Mouse (Mus musculus): ENCODE data around the gene Zbed4. TPM values are rescaled to one million over a fixed set of nuclear protein-coding genes. Genes with fewer than 3 reads are reported as not detected.

The Zbed4 gene
- polyA plus RNA-seq, 1 experiment from 2014 or later, result 16.1 TPM

GRCm38 (mm10) chr15:88819906-88820303 lies 68.4 kb downstream of the Zbed4 start:
- Histone ChIP-seq H3K27me3 (ENCODE audit: control insufficient read depth, insufficient read depth, low read length) (no peaks in the 10 kb centered on the region), H3K36me3 (ENCODE audit: control insufficient read depth, insufficient read depth, low read length) (peaks cover 14% of the 10 kb centered on the region), H3K4me2 (peak overlapping the region; percentile 95), H3K4me1 (ENCODE audit: control insufficient read depth, insufficient read depth, low read length) (peaks cover 10% of the 10 kb centered on the region), H3K4me3 (ENCODE audit: low read depth, low read length) (peak overlapping the region; percentile 84), H3K9ac (ENCODE audit: low read depth, low read length) (peak overlapping the region; percentile 85), H3K27ac (ENCODE audit: low read depth, low read length) (peak overlapping the region; percentile 10; the same call in 1 of the 2 replicates), H3K9me3 (replicated peaks; ENCODE audit: control insufficient read depth, low read length) (no peaks in the 10 kb centered on the region)
- ATAC-seq (replicated peaks; ENCODE audit: insufficient number of reproducible peaks, low FRiP score, low TSS enrichment), result no peak
- WGBS (ENCODE audit: insufficient replicate concordance), result 1% methylated on average over 23 of the region's 23 CpGs

- H3K4me2 ChIP-seq, result no peak overlapping the region
- ATAC-seq (replicated peaks; ENCODE audit: insufficient number of reproducible peaks, low FRiP score, low TSS enrichment), result no peak
- no peak overlapping the region for H3K9ac ChIP-seq (ENCODE audit: low read depth, low read length)
- no peak overlapping the region for H3K27ac ChIP-seq (ENCODE audit: low read depth, low read length)
- H3K4me3 ChIP-seq (ENCODE audit: low read depth, low read length), result peak overlapping the region; percentile 0; the same call in 1 of the 2 replicates
- no peaks in the 10 kb centered on the region for H3K9me3 ChIP-seq (replicated peaks; ENCODE audit: control insufficient read depth, low read length)
- peaks cover 10% of the 10 kb centered on the region for H3K36me3 ChIP-seq (ENCODE audit: control insufficient read depth, insufficient read depth, low read length)
- peaks cover 10% of the 10 kb centered on the region for H3K4me1 ChIP-seq (ENCODE audit: control insufficient read depth, insufficient read depth, low read length)
- WGBS (ENCODE audit: insufficient replicate concordance), result 83% methylated on average over 7 of the region's 7 CpGs
- H3K27me3 ChIP-seq (ENCODE audit: control insufficient read depth, insufficient read depth, low read length), result no peaks in the 10 kb centered on the region
Observed at GRCm38 (mm10) chr15:88821403-88821802, 69.9 kb downstream of the Zbed4 start.

GRCm38 (mm10) chr15:88822513-88822912 lies 71.1 kb downstream of the Zbed4 start:
- no peak for ATAC-seq (replicated peaks; ENCODE audit: insufficient number of reproducible peaks, low FRiP score, low TSS enrichment)
- Histone ChIP-seq H3K4me3 (ENCODE audit: low read depth, low read length) (no peak overlapping the region), H3K9ac (ENCODE audit: low read depth, low read length) (no peak overlapping the region), H3K4me1 (ENCODE audit: control insufficient read depth, insufficient read depth, low read length) (peaks cover 10% of the 10 kb centered on the region), H3K36me3 (ENCODE audit: control insufficient read depth, insufficient read depth, low read length) (peaks cover 10% of the 10 kb centered on the region), H3K4me2 (no peak overlapping the region), H3K9me3 (replicated peaks; ENCODE audit: control insufficient read depth, low read length) (no peaks in the 10 kb centered on the region), H3K27me3 (ENCODE audit: control insufficient read depth, insufficient read depth, low read length) (no peaks in the 10 kb centered on the region), H3K27ac (ENCODE audit: low read depth, low read length) (no peak overlapping the region)
- 86% methylated on average over 7 of the region's 7 CpGs for WGBS (ENCODE audit: insufficient replicate concordance)

- H3K4me2 ChIP-seq, result no peak overlapping the region
- 83% methylated on average over 5 of the region's 5 CpGs for WGBS (ENCODE audit: insufficient replicate concordance)
- no peaks in the 10 kb centered on the region for H3K27me3 ChIP-seq (ENCODE audit: control insufficient read depth, insufficient read depth, low read length)
- no peak overlapping the region for H3K27ac ChIP-seq (ENCODE audit: low read depth, low read length)
- ATAC-seq (replicated peaks; ENCODE audit: insufficient number of reproducible peaks, low FRiP score, low TSS enrichment), result no peak
- H3K9me3 ChIP-seq (replicated peaks; ENCODE audit: control insufficient read depth, low read length), result no peaks in the 10 kb centered on the region
- peaks cover 10% of the 10 kb centered on the region for H3K4me1 ChIP-seq (ENCODE audit: control insufficient read depth, insufficient read depth, low read length)
- no peak overlapping the region for H3K9ac ChIP-seq (ENCODE audit: low read depth, low read length)
- H3K4me3 ChIP-seq (ENCODE audit: low read depth, low read length), result no peak overlapping the region
- H3K36me3 ChIP-seq (ENCODE audit: control insufficient read depth, insufficient read depth, low read length), result peaks cover 10% of the 10 kb centered on the region
Observed at GRCm38 (mm10) chr15:88823376-88823775, 71.9 kb downstream of the Zbed4 start.

- Histone ChIP-seq H3K9me3 (replicated peaks; ENCODE audit: control insufficient read depth, low read length) (no peaks in the 10 kb centered on the region), H3K4me3 (ENCODE audit: low read depth, low read length) (no peak overlapping the region), H3K4me1 (ENCODE audit: control insufficient read depth, insufficient read depth, low read length) (peaks cover 26% of the 10 kb centered on the region), H3K27ac (ENCODE audit: low read depth, low read length) (no peak overlapping the region), H3K4me2 (no peak overlapping the region), H3K27me3 (ENCODE audit: control insufficient read depth, insufficient read depth, low read length) (no peaks in the 10 kb centered on the region), H3K36me3 (ENCODE audit: control insufficient read depth, insufficient read depth, low read length) (peaks cover 8% of the 10 kb centered on the region), H3K9ac (ENCODE audit: low read depth, low read length) (no peak overlapping the region)
- 80% methylated on average over 6 of the region's 6 CpGs for WGBS (ENCODE audit: insufficient replicate concordance)
- no peak for ATAC-seq (replicated peaks; ENCODE audit: insufficient number of reproducible peaks, low FRiP score, low TSS enrichment)
Observed at GRCm38 (mm10) chr15:88827466-88827865, 76.0 kb downstream of the Zbed4 start.

- H3K27me3 ChIP-seq (ENCODE audit: control insufficient read depth, insufficient read depth, low read length), result no peaks in the 10 kb centered on the region
- H3K9ac ChIP-seq (ENCODE audit: low read depth, low read length), result no peak overlapping the region
- H3K4me2 ChIP-seq, result no peak overlapping the region
- peak; percentile 5; the same call in 1 of the 2 replicates for ATAC-seq (replicated peaks; ENCODE audit: insufficient number of reproducible peaks, low FRiP score, low TSS enrichment)
- peaks cover 28% of the 10 kb centered on the region for H3K4me1 ChIP-seq (ENCODE audit: control insufficient read depth, insufficient read depth, low read length)
- 21% methylated on average over 9 of the region's 9 CpGs for WGBS (ENCODE audit: insufficient replicate concordance)
- H3K36me3 ChIP-seq (ENCODE audit: control insufficient read depth, insufficient read depth, low read length), result peaks cover 8% of the 10 kb centered on the region
- no peak overlapping the region for H3K27ac ChIP-seq (ENCODE audit: low read depth, low read length)
- no peaks in the 10 kb centered on the region for H3K9me3 ChIP-seq (replicated peaks; ENCODE audit: control insufficient read depth, low read length)
- no peak overlapping the region for H3K4me3 ChIP-seq (ENCODE audit: low read depth, low read length)
Observed at GRCm38 (mm10) chr15:88827991-88828799, 76.7 kb downstream of the Zbed4 start.

GRCm38 (mm10) chr15:88828800-88829705 lies 77.6 kb downstream of the Zbed4 start:
- ATAC-seq (replicated peaks; ENCODE audit: insufficient number of reproducible peaks, low FRiP score, low TSS enrichment), result peak; percentile 73
- Histone ChIP-seq H3K4me3 (ENCODE audit: low read depth, low read length) (no peak overlapping the region), H3K9me3 (replicated peaks; ENCODE audit: control insufficient read depth, low read length) (no peaks in the 10 kb centered on the region), H3K36me3 (ENCODE audit: control insufficient read depth, insufficient read depth, low read length) (peaks cover 4% of the 10 kb centered on the region; the same call in 1 of the 2 replicates), H3K4me2 (no peak overlapping the region), H3K4me1 (ENCODE audit: control insufficient read depth, insufficient read depth, low read length) (peaks cover 28% of the 10 kb centered on the region), H3K9ac (ENCODE audit: low read depth, low read length) (no peak overlapping the region), H3K27me3 (ENCODE audit: control insufficient read depth, insufficient read depth, low read length) (no peaks in the 10 kb centered on the region), H3K27ac (ENCODE audit: low read depth, low read length) (no peak overlapping the region)
- WGBS (ENCODE audit: insufficient replicate concordance), result 51% methylated on average over 17 of the region's 17 CpGs

- no peak overlapping the region for H3K9ac ChIP-seq (ENCODE audit: low read depth, low read length)
- no peak for ATAC-seq (replicated peaks; ENCODE audit: insufficient number of reproducible peaks, low FRiP score, low TSS enrichment)
- H3K27me3 ChIP-seq (ENCODE audit: control insufficient read depth, insufficient read depth, low read length), result no peaks in the 10 kb centered on the region
- 68% methylated on average over 6 of the region's 6 CpGs for WGBS (ENCODE audit: insufficient replicate concordance)
- peaks cover 2% of the 10 kb centered on the region; the same call in 1 of the 2 replicates for H3K36me3 ChIP-seq (ENCODE audit: control insufficient read depth, insufficient read depth, low read length)
- H3K4me2 ChIP-seq, result no peak overlapping the region
- peaks cover 28% of the 10 kb centered on the region for H3K4me1 ChIP-seq (ENCODE audit: control insufficient read depth, insufficient read depth, low read length)
- no peak overlapping the region for H3K4me3 ChIP-seq (ENCODE audit: low read depth, low read length)
- H3K9me3 ChIP-seq (replicated peaks; ENCODE audit: control insufficient read depth, low read length), result no peaks in the 10 kb centered on the region
- H3K27ac ChIP-seq (ENCODE audit: low read depth, low read length), result no peak overlapping the region
Observed at GRCm38 (mm10) chr15:88829791-88830440, 78.5 kb downstream of the Zbed4 start.
